Mouse (Mus musculus): ENCODE data around the gene Acad8.

DNA sequence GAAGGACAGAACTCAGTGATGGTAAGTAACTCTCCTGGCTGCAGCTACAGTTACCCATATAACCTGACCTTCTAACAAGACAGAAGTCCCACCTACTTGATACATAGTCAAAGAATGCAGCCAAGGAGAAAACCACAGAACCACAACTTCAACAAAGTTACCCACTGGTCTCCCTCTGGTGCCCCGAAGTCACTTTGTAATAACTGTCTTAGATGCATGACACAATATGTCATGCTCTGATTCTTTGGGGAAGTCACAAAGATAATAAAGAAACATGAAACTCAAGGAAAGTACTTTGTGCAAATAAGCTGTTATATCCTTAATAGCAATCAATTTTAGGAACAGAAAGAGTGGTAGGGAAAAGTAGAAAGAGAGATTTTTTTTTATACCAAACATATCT, 27.3 kb upstream of the Acad8 start:
- TF ChIP-seq CTCF (IDR thresholded peaks at IDR 0.05; ENCODE audit: insufficient read depth, low read length) = no peak
- TF ChIP-seq POLR2A (IDR thresholded peaks at IDR 0.05; ENCODE audit: borderline replicate concordance, extremely low read depth, low read depth, low read length) = no peak
